Mouse (Mus musculus): Measurements from ENCODE around the gene Unc5a. TPM values are rescaled to one million over a fixed set of nuclear protein-coding genes. Genes with fewer than 3 reads are reported as not detected.

The Unc5a gene
- polyA plus RNA-seq, 1 experiment from 2014 or later, result 15.3 TPM

- WGBS, result 82% methylated on average over 6 of the region's 6 CpGs
- DNase-seq (ENCODE audit: low spot score) (no peak), ATAC-seq (ENCODE audit: low FRiP score) (no peak)
- H3K4me1 ChIP-seq (replicated peaks; ENCODE audit: control insufficient read depth, insufficient read depth, low read length), result peaks cover 28% of the 10 kb centered on the region
- no peak overlapping the region for H3K27ac ChIP-seq
- no peak overlapping the region for H3K4me2 ChIP-seq (replicated peaks)
- H3K4me3 ChIP-seq (replicated peaks; ENCODE audit: low read length), result no peak overlapping the region
- H3K36me3 ChIP-seq (replicated peaks; ENCODE audit: control insufficient read depth, insufficient read depth), result no peaks in the 10 kb centered on the region
- no peaks in the 10 kb centered on the region for H3K9me3 ChIP-seq (ENCODE audit: control insufficient read depth, low read length)
- H3K27me3 ChIP-seq (ENCODE audit: control insufficient read depth, insufficient read depth, low read length), result peaks cover 6% of the 10 kb centered on the region
- no peak overlapping the region for H3K9ac ChIP-seq
Observed at GRCm38 (mm10) chr13:54965256-54965655, 16.0 kb downstream of the Unc5a start.

GRCm38 (mm10) chr13:54967501-54967900, 18.3 kb downstream of the Unc5a start:
- Histone ChIP-seq H3K9ac (no peak overlapping the region), H3K9me3 (ENCODE audit: control insufficient read depth, low read length) (no peaks in the 10 kb centered on the region), H3K36me3 (replicated peaks; ENCODE audit: control insufficient read depth, insufficient read depth) (no peaks in the 10 kb centered on the region), H3K4me3 (replicated peaks; ENCODE audit: low read length) (no peak overlapping the region), H3K4me2 (replicated peaks) (no peak overlapping the region), H3K27ac (peak overlapping the region; percentile 60; the same call in 1 of the 2 replicates), H3K4me1 (replicated peaks; ENCODE audit: control insufficient read depth, insufficient read depth, low read length) (peaks cover 32% of the 10 kb centered on the region), H3K27me3 (ENCODE audit: control insufficient read depth, insufficient read depth, low read length) (no peaks in the 10 kb centered on the region; the same call in none of the 2 replicates)
- DNase-seq (ENCODE audit: low spot score) (no peak), ATAC-seq (ENCODE audit: low FRiP score) (no peak)
- WGBS, result 22% methylated on average over 11 of the region's 11 CpGs

- no peak overlapping the region for H3K27ac ChIP-seq
- H3K4me1 ChIP-seq (replicated peaks; ENCODE audit: control insufficient read depth, insufficient read depth, low read length), result peaks cover 32% of the 10 kb centered on the region
- no peak overlapping the region for H3K4me3 ChIP-seq (replicated peaks; ENCODE audit: low read length)
- DNase-seq (ENCODE audit: low spot score) (no peak), ATAC-seq (ENCODE audit: low FRiP score) (no peak)
- 0 out of 2 replicates have a peak overlapping the region, but pooled peaks have one; percentile 2 for H3K9ac ChIP-seq
- H3K9me3 ChIP-seq (ENCODE audit: control insufficient read depth, low read length), result no peaks in the 10 kb centered on the region
- no peak overlapping the region for H3K4me2 ChIP-seq (replicated peaks)
- 64% methylated on average over 5 of the region's 5 CpGs for WGBS
- H3K36me3 ChIP-seq (replicated peaks; ENCODE audit: control insufficient read depth, insufficient read depth), result no peaks in the 10 kb centered on the region
- no peaks in the 10 kb centered on the region; the same call in none of the 2 replicates for H3K27me3 ChIP-seq (ENCODE audit: control insufficient read depth, insufficient read depth, low read length)
Observed at GRCm38 (mm10) chr13:54968636-54969035, 19.4 kb downstream of the Unc5a start.

- ATAC-seq (ENCODE audit: low FRiP score), result no peak
- no peak overlapping the region for H3K27ac ChIP-seq
- no peaks in the 10 kb centered on the region; the same call in none of the 2 replicates for H3K27me3 ChIP-seq (ENCODE audit: control insufficient read depth, insufficient read depth, low read length)
- no peak overlapping the region for H3K4me2 ChIP-seq (replicated peaks)
- H3K9ac ChIP-seq, result no peak overlapping the region
- no peak for DNase-seq (ENCODE audit: low spot score)
- H3K9me3 ChIP-seq (ENCODE audit: control insufficient read depth, low read length), result no peaks in the 10 kb centered on the region
- H3K36me3 ChIP-seq (replicated peaks; ENCODE audit: control insufficient read depth, insufficient read depth), result no peaks in the 10 kb centered on the region
- peaks cover 32% of the 10 kb centered on the region for H3K4me1 ChIP-seq (replicated peaks; ENCODE audit: control insufficient read depth, insufficient read depth, low read length)
- WGBS, result 37% methylated on average over 9 of the region's 9 CpGs
- no peak overlapping the region for H3K4me3 ChIP-seq (replicated peaks; ENCODE audit: low read length)
Observed at GRCm38 (mm10) chr13:54969513-54969912, 20.3 kb downstream of the Unc5a start.

- peaks cover 40% of the 10 kb centered on the region for H3K4me1 ChIP-seq (replicated peaks; ENCODE audit: control insufficient read depth, insufficient read depth, low read length)
- DNase-seq (ENCODE audit: low spot score), result no peak
- WGBS, result 32% methylated on average over 14 of the region's 14 CpGs
Observed at GRCm38 (mm10) chr13:54970521-54971247, 21.5 kb downstream of the Unc5a start.

GRCm38 (mm10) chr13:54975546-54975945, 26.3 kb downstream of the Unc5a start:
- no peak overlapping the region for H3K4me3 ChIP-seq (replicated peaks; ENCODE audit: low read length)
- no peak for ATAC-seq (ENCODE audit: low FRiP score)
- H3K36me3 ChIP-seq (replicated peaks; ENCODE audit: control insufficient read depth, insufficient read depth), result no peaks in the 10 kb centered on the region
- H3K4me1 ChIP-seq (replicated peaks; ENCODE audit: control insufficient read depth, insufficient read depth, low read length), result peaks cover 34% of the 10 kb centered on the region; the same call in 1 of the 2 replicates
- DNase-seq (ENCODE audit: low spot score), result no peak
- no peaks in the 10 kb centered on the region for H3K27me3 ChIP-seq (ENCODE audit: control insufficient read depth, insufficient read depth, low read length)
- H3K27ac ChIP-seq, result no peak overlapping the region
- H3K9me3 ChIP-seq (ENCODE audit: control insufficient read depth, low read length), result no peaks in the 10 kb centered on the region
- no peak overlapping the region for H3K9ac ChIP-seq
- no peak overlapping the region for H3K4me2 ChIP-seq (replicated peaks)
- WGBS, result 43% methylated on average over 3 of the region's 3 CpGs

More at GRCm38 (mm10) chr13:54970521-54971247, 21.5 kb downstream of the Unc5a start:
- H3K27me3 ChIP-seq (ENCODE audit: control insufficient read depth, insufficient read depth, low read length), result no peaks in the 10 kb centered on the region; the same call in 1 of the 2 replicates
- no peak overlapping the region for H3K9ac ChIP-seq
- H3K9me3 ChIP-seq (ENCODE audit: control insufficient read depth, low read length), result no peaks in the 10 kb centered on the region
- no peak overlapping the region for H3K27ac ChIP-seq
- ATAC-seq (ENCODE audit: low FRiP score), result no peak
- no peak overlapping the region for H3K4me3 ChIP-seq (replicated peaks; ENCODE audit: low read length)
- H3K4me2 ChIP-seq (replicated peaks), result no peak overlapping the region
- H3K36me3 ChIP-seq (replicated peaks; ENCODE audit: control insufficient read depth, insufficient read depth), result no peaks in the 10 kb centered on the region

GRCm38 (mm10) chr13:54978804-54979203, 29.6 kb downstream of the Unc5a start:
- no peaks in the 10 kb centered on the region for H3K36me3 ChIP-seq (replicated peaks; ENCODE audit: control insufficient read depth, insufficient read depth)
- no peak for DNase-seq (ENCODE audit: low spot score)
- no peak overlapping the region for H3K4me2 ChIP-seq (replicated peaks)
- H3K9ac ChIP-seq, result no peak overlapping the region
- WGBS, result 32% methylated on average over 8 of the region's 8 CpGs
- H3K9me3 ChIP-seq (ENCODE audit: control insufficient read depth, low read length), result no peaks in the 10 kb centered on the region
- no peak overlapping the region for H3K4me3 ChIP-seq (replicated peaks; ENCODE audit: low read length)
- no peak for ATAC-seq (ENCODE audit: low FRiP score)
- H3K4me1 ChIP-seq (replicated peaks; ENCODE audit: control insufficient read depth, insufficient read depth, low read length), result peaks cover 45% of the 10 kb centered on the region
- peaks cover 6% of the 10 kb centered on the region; the same call in 1 of the 2 replicates for H3K27me3 ChIP-seq (ENCODE audit: control insufficient read depth, insufficient read depth, low read length)
- H3K27ac ChIP-seq, result no peak overlapping the region

GRCm38 (mm10) chr13:54980957-54981356, 31.7 kb downstream of the Unc5a start:
- H3K27me3 ChIP-seq (ENCODE audit: control insufficient read depth, insufficient read depth, low read length), result peaks cover 10% of the 10 kb centered on the region; the same call in 1 of the 2 replicates
- no peak overlapping the region for H3K4me3 ChIP-seq (replicated peaks; ENCODE audit: low read length)
- ATAC-seq (ENCODE audit: low FRiP score) (0 out of 2 replicates have a peak, but pooled peaks have one; percentile 19), DNase-seq (ENCODE audit: low spot score) (no peak)
- WGBS, result 68% methylated on average over 12 of the region's 12 CpGs
- H3K9me3 ChIP-seq (ENCODE audit: control insufficient read depth, low read length), result no peaks in the 10 kb centered on the region
- no peak overlapping the region for H3K9ac ChIP-seq
- H3K4me1 ChIP-seq (replicated peaks; ENCODE audit: control insufficient read depth, insufficient read depth, low read length), result peaks cover 38% of the 10 kb centered on the region
- no peak overlapping the region for H3K4me2 ChIP-seq (replicated peaks)
- H3K36me3 ChIP-seq (replicated peaks; ENCODE audit: control insufficient read depth, insufficient read depth), result no peaks in the 10 kb centered on the region
- H3K27ac ChIP-seq, result no peak overlapping the region

GRCm38 (mm10) chr13:54983001-54983400, 33.8 kb downstream of the Unc5a start:
- peaks cover 41% of the 10 kb centered on the region for H3K4me1 ChIP-seq (replicated peaks; ENCODE audit: control insufficient read depth, insufficient read depth, low read length)
- 80% methylated on average over 8 of the region's 8 CpGs for WGBS

More at GRCm38 (mm10) chr13:54983001-54983400, 33.8 kb downstream of the Unc5a start:
- Histone ChIP-seq H3K27me3 (ENCODE audit: control insufficient read depth, insufficient read depth, low read length) (peaks cover 12% of the 10 kb centered on the region; the same call in 1 of the 2 replicates), H3K4me2 (replicated peaks) (no peak overlapping the region), H3K9ac (no peak overlapping the region), H3K9me3 (ENCODE audit: control insufficient read depth, low read length) (no peaks in the 10 kb centered on the region), H3K27ac (no peak overlapping the region), H3K36me3 (replicated peaks; ENCODE audit: control insufficient read depth, insufficient read depth) (no peaks in the 10 kb centered on the region), H3K4me3 (replicated peaks; ENCODE audit: low read length) (no peak overlapping the region)
- no peak for DNase-seq (ENCODE audit: low spot score)
- no peak for ATAC-seq (ENCODE audit: low FRiP score)
